Comparison of ENCODE assay signal across 16 mouse cellular contexts in the genomic region with DNA sequence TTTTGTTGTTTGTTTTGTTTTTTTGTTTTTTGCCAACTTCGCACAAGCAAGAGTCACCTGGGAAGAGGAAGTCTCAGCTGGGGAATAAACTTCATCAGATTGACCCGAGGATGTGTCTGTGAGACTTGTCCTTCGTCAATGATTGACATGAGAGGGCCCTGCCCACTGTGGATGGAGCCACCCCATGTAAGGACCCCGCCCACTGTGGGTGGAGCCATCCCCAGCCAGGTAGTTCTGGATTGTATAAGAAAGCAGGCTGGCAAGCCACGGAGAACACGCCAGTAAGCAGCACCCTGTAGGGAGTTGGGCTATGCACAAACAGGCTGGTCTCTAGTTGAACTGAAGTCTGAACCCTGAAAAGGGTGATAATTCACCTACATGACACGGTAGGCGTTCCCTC.
DNase-seq lines count a peak whose midpoint lies in the region.
"Had no signal": no experiment of that assay in that cellular context is flagged by ENCODE, and none has a peak within 500 bp of the region (broad histone marks: within the 10 kb centered on the region; RNA-seq: fewer than 3 reads in every experiment).

No protein-coding gene starts in this region.

- peak; percentile 81 for DNase-seq in heart, adult 11 months
- no peak for DNase-seq in heart, postnatal 36 days
- peak; percentile 42 for DNase-seq in kidney, adult 9 months
- no peak for DNase-seq in kidney, postnatal 10 days
- peak; percentile 82 for DNase-seq in R1 (ENCODE audit: low read depth, low spot score)
- DNase-seq in kidney, postnatal 4 days = peak; percentile 13 to 50
- no peak for DNase-seq in layer of hippocampus, postnatal 14 days (ENCODE audit: low spot score in 2 of 2)
- DNase-seq: adrenal gland, adult 8-10 months; cerebellum, adult 2 months; cerebellum, postnatal 14 days; forebrain, postnatal 0 days; gastrocnemius, postnatal 10 days; layer of hippocampus, adult 9-11 months; lung, embryonic 14.5 days; lung, postnatal 14 days; right cerebral cortex, postnatal 4 days had no signal

- intact Hi-C loops in heart, postnatal 36 days (cut with DNase I) = no loop called here

Comparison
In these comparisons a context has a peak if more than half of its experiments do, and no peak if none do; other contexts are left out.
1. DNase-seq: peak in heart, adult 11 months (single experiment), kidney, adult 9 months (single experiment), R1 (single experiment) and kidney, postnatal 4 days (2 of 2); none in heart, postnatal 36 days (0 of 2), kidney, postnatal 10 days (single experiment) and layer of hippocampus, postnatal 14 days (0 of 2).